Mouse (Mus musculus): ENCODE measurements around the gene Osbpl3. TPM values are rescaled to one million over a fixed set of nuclear protein-coding genes. Genes with fewer than 3 reads are reported as not detected.

Osbpl3 gene
- polyA plus RNA-seq, 1 experiment from 2014 or later: 8.7 TPM

GRCm38 (mm10) chr6:50321739-50322138, 134.3 kb downstream of the Osbpl3 start:
- DNase-seq (ENCODE audit: low spot score): no peak
- no peak overlapping the region for H3K4me2 ChIP-seq (ENCODE audit: low read depth, low read length, severe bottlenecking)
- ATAC-seq (replicated peaks; ENCODE audit: low FRiP score): no peak

GRCm38 (mm10) chr6:50318590-50319172, 137.3 kb downstream of the Osbpl3 start:
- H3K27ac ChIP-seq (ENCODE audit: low read depth, low read length): no peak overlapping the region
- ATAC-seq (replicated peaks; ENCODE audit: low FRiP score): no peak

More at GRCm38 (mm10) chr6:50321739-50322138, 134.3 kb downstream of the Osbpl3 start:
- no peaks in the 10 kb centered on the region for H3K4me1 ChIP-seq (replicated peaks; ENCODE audit: control insufficient read depth, insufficient read depth, low read length)
- no peaks in the 10 kb centered on the region for H3K9me3 ChIP-seq (ENCODE audit: control insufficient read depth, low read length)
- no peaks in the 10 kb centered on the region for H3K27me3 ChIP-seq (ENCODE audit: control insufficient read depth, insufficient read depth, low read length)
- no peak overlapping the region for H3K4me3 ChIP-seq (ENCODE audit: low read depth, low read length)
- no peaks in the 10 kb centered on the region for H3K36me3 ChIP-seq (ENCODE audit: control insufficient read depth, insufficient read depth, low read length)
- no peak overlapping the region for H3K27ac ChIP-seq (ENCODE audit: low read depth, low read length)
- no peak overlapping the region for H3K9ac ChIP-seq (ENCODE audit: low read length)
- 86% methylated on average over 6 of the region's 6 CpGs for WGBS

GRCm38 (mm10) chr6:50318150-50318549, 137.9 kb downstream of the Osbpl3 start:
- H3K4me3 ChIP-seq (ENCODE audit: low read depth, low read length): no peak overlapping the region
- no peaks in the 10 kb centered on the region for H3K27me3 ChIP-seq (ENCODE audit: control insufficient read depth, insufficient read depth, low read length)
- H3K36me3 ChIP-seq (ENCODE audit: control insufficient read depth, insufficient read depth, low read length): no peaks in the 10 kb centered on the region
- DNase-seq (ENCODE audit: low spot score) (no peak), ATAC-seq (replicated peaks; ENCODE audit: low FRiP score) (no peak)
- H3K4me2 ChIP-seq (ENCODE audit: low read depth, low read length, severe bottlenecking): no peak overlapping the region
- H3K27ac ChIP-seq (ENCODE audit: low read depth, low read length): no peak overlapping the region
- H3K9ac ChIP-seq (ENCODE audit: low read length): no peak overlapping the region
- H3K4me1 ChIP-seq (replicated peaks; ENCODE audit: control insufficient read depth, insufficient read depth, low read length): no peaks in the 10 kb centered on the region
- 73% methylated on average over 2 of the region's 2 CpGs for WGBS
- H3K9me3 ChIP-seq (ENCODE audit: control insufficient read depth, low read length): no peaks in the 10 kb centered on the region

More at GRCm38 (mm10) chr6:50318590-50319172, 137.3 kb downstream of the Osbpl3 start:
- H3K4me3 ChIP-seq (ENCODE audit: low read depth, low read length): no peak overlapping the region
- WGBS: 72% methylated on average over 7 of the region's 7 CpGs
- H3K4me1 ChIP-seq (replicated peaks; ENCODE audit: control insufficient read depth, insufficient read depth, low read length): no peaks in the 10 kb centered on the region
- H3K9me3 ChIP-seq (ENCODE audit: control insufficient read depth, low read length): no peaks in the 10 kb centered on the region
- no peak overlapping the region for H3K4me2 ChIP-seq (ENCODE audit: low read depth, low read length, severe bottlenecking)
- H3K27me3 ChIP-seq (ENCODE audit: control insufficient read depth, insufficient read depth, low read length): no peaks in the 10 kb centered on the region
- H3K9ac ChIP-seq (ENCODE audit: low read length): no peak overlapping the region
- no peaks in the 10 kb centered on the region for H3K36me3 ChIP-seq (ENCODE audit: control insufficient read depth, insufficient read depth, low read length)
- no peak for DNase-seq (ENCODE audit: low spot score)

GRCm38 (mm10) chr6:50316795-50317505, 139.1 kb downstream of the Osbpl3 start:
- DNase-seq (ENCODE audit: low spot score) (no peak), ATAC-seq (replicated peaks; ENCODE audit: low FRiP score) (no peak)
- no peaks in the 10 kb centered on the region for H3K4me1 ChIP-seq (replicated peaks; ENCODE audit: control insufficient read depth, insufficient read depth, low read length)
- no peak overlapping the region for H3K9ac ChIP-seq (ENCODE audit: low read length)
- no peak overlapping the region for H3K4me2 ChIP-seq (ENCODE audit: low read depth, low read length, severe bottlenecking)
- H3K4me3 ChIP-seq (ENCODE audit: low read depth, low read length): no peak overlapping the region
- no peaks in the 10 kb centered on the region for H3K9me3 ChIP-seq (ENCODE audit: control insufficient read depth, low read length)
- no peaks in the 10 kb centered on the region for H3K36me3 ChIP-seq (ENCODE audit: control insufficient read depth, insufficient read depth, low read length)
- WGBS: 91% methylated on average over 7 of the region's 7 CpGs
- no peaks in the 10 kb centered on the region for H3K27me3 ChIP-seq (ENCODE audit: control insufficient read depth, insufficient read depth, low read length)
- H3K27ac ChIP-seq (ENCODE audit: low read depth, low read length): no peak overlapping the region

GRCm38 (mm10) chr6:50314406-50315071, 141.5 kb downstream of the Osbpl3 start:
- WGBS: 79% methylated on average over 12 of the region's 12 CpGs
- H3K36me3 ChIP-seq (ENCODE audit: control insufficient read depth, insufficient read depth, low read length): no peaks in the 10 kb centered on the region
- no peak for DNase-seq (ENCODE audit: low spot score)
- no peaks in the 10 kb centered on the region for H3K27me3 ChIP-seq (ENCODE audit: control insufficient read depth, insufficient read depth, low read length)
- no peak overlapping the region for H3K27ac ChIP-seq (ENCODE audit: low read depth, low read length)
- no peak overlapping the region for H3K4me2 ChIP-seq (ENCODE audit: low read depth, low read length, severe bottlenecking)
- H3K9me3 ChIP-seq (ENCODE audit: control insufficient read depth, low read length): no peaks in the 10 kb centered on the region
- H3K4me1 ChIP-seq (replicated peaks; ENCODE audit: control insufficient read depth, insufficient read depth, low read length): no peaks in the 10 kb centered on the region
- H3K9ac ChIP-seq (ENCODE audit: low read length): no peak overlapping the region
- H3K4me3 ChIP-seq (ENCODE audit: low read depth, low read length): no peak overlapping the region
- ATAC-seq (replicated peaks; ENCODE audit: low FRiP score): no peak

- Histone ChIP-seq H3K9ac (ENCODE audit: low read length) (no peak overlapping the region), H3K4me3 (ENCODE audit: low read depth, low read length) (no peak overlapping the region), H3K27ac (ENCODE audit: low read depth, low read length) (no peak overlapping the region), H3K9me3 (ENCODE audit: control insufficient read depth, low read length) (no peaks in the 10 kb centered on the region), H3K4me2 (ENCODE audit: low read depth, low read length, severe bottlenecking) (no peak overlapping the region), H3K36me3 (ENCODE audit: control insufficient read depth, insufficient read depth, low read length) (no peaks in the 10 kb centered on the region), H3K27me3 (ENCODE audit: control insufficient read depth, insufficient read depth, low read length) (no peaks in the 10 kb centered on the region), H3K4me1 (replicated peaks; ENCODE audit: control insufficient read depth, insufficient read depth, low read length) (no peaks in the 10 kb centered on the region)
- DNase-seq (ENCODE audit: low spot score): peak; percentile 81
- 0 out of 2 replicates have a peak, but pooled peaks have one; percentile 18 for ATAC-seq (replicated peaks; ENCODE audit: low FRiP score)
- 46% methylated on average over 4 of the region's 4 CpGs for WGBS
Measured at GRCm38 (mm10) chr6:50312647-50313046, 143.4 kb downstream of the Osbpl3 start.

GRCm38 (mm10) chr6:50309019-50309418, 147.0 kb downstream of the Osbpl3 start:
- Histone ChIP-seq H3K9me3 (ENCODE audit: control insufficient read depth, low read length) (no peaks in the 10 kb centered on the region), H3K4me1 (replicated peaks; ENCODE audit: control insufficient read depth, insufficient read depth, low read length) (no peaks in the 10 kb centered on the region), H3K4me2 (ENCODE audit: low read depth, low read length, severe bottlenecking) (no peak overlapping the region), H3K9ac (ENCODE audit: low read length) (no peak overlapping the region), H3K27ac (ENCODE audit: low read depth, low read length) (no peak overlapping the region), H3K27me3 (ENCODE audit: control insufficient read depth, insufficient read depth, low read length) (no peaks in the 10 kb centered on the region), H3K36me3 (ENCODE audit: control insufficient read depth, insufficient read depth, low read length) (no peaks in the 10 kb centered on the region), H3K4me3 (ENCODE audit: low read depth, low read length) (no peak overlapping the region)
- no peak for ATAC-seq (replicated peaks; ENCODE audit: low FRiP score)
- peak; percentile 61 for DNase-seq (ENCODE audit: low spot score)
- WGBS: 53% methylated on average over 6 of the region's 6 CpGs

- no peak overlapping the region for H3K27ac ChIP-seq (ENCODE audit: low read depth, low read length)
- no peak overlapping the region for H3K9ac ChIP-seq (ENCODE audit: low read length)
- no peaks in the 10 kb centered on the region for H3K4me1 ChIP-seq (replicated peaks; ENCODE audit: control insufficient read depth, insufficient read depth, low read length)
- H3K4me3 ChIP-seq (ENCODE audit: low read depth, low read length): no peak overlapping the region
- no peaks in the 10 kb centered on the region for H3K27me3 ChIP-seq (ENCODE audit: control insufficient read depth, insufficient read depth, low read length)
- 76% methylated on average over 4 of the region's 4 CpGs for WGBS
- H3K36me3 ChIP-seq (ENCODE audit: control insufficient read depth, insufficient read depth, low read length): no peaks in the 10 kb centered on the region
- no peaks in the 10 kb centered on the region for H3K9me3 ChIP-seq (ENCODE audit: control insufficient read depth, low read length)
- no peak overlapping the region for H3K4me2 ChIP-seq (ENCODE audit: low read depth, low read length, severe bottlenecking)
- no peak for ATAC-seq (replicated peaks; ENCODE audit: low FRiP score)
- no peak for DNase-seq (ENCODE audit: low spot score)
Measured at GRCm38 (mm10) chr6:50306625-50307024, 149.4 kb downstream of the Osbpl3 start.
